Mouse (Mus musculus): Measurements from ENCODE around the gene Syt1. TPM values are rescaled to one million over a fixed set of nuclear protein-coding genes. Genes with fewer than 3 reads are reported as not detected.

Syt1 gene
- polyA plus RNA-seq (2012; rRNA removed) = 0.84 and 1.00 TPM in 2 replicates
- 1.1 and 2.0 TPM in 2 replicates for polyA plus RNA-seq (2014; fragmentation: Nextera tagmentation; extraction: Ambion mirVana)

DNA sequence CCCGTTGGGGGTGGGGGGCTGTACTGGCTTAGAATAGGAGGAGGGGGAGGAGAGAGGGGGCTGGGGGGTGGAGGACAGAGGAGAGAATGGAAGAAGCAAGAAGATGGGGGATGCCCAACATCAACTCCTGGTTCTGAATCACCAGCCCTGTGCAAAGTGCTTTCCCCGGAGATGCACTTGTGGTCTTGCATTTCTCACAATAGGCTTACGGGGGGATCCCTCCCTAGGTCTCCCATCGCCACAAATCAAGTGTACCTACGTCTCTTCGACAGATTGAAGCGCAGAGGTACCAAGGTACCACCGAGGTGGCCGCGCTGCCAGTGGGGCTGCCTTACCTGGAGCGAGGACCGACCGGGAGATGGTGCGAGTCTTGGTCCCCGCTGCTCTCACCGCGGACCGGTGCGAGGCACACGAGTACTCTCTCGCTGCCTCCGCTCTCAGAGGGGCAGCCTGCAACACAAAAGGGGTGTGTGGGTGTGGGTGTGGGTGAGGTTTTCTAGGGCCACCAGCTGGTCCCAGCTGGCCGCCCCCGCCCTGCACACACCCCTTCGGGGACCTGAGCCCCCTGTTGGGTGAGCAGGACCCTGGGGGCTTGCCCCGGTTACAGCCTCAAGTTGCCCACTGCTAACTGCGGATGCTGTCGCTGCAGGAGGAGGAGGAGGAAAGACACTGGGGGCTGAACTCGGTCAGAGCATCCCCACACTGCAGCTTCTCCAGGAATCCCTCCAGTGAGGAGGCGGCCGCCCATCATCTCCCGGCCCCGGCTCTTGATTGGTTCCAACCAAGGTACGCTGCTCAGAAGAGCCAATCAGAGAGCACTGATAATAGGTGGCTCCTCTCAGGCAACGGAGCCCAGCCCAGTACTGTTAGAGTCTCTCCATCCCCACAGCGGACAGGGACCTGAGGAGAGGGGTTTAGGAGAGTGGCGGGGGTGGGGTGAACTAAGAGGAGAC is at the start of gene Syt1:
Syt1 (minus strand) TSS at position 742 of the 953 bp plus-strand sequence.
- under 1% methylated on average over 37 of the region's 37 CpGs for WGBS
- H3K27ac ChIP-seq (replicated peaks; ENCODE audit: low read depth, low read length) = no peak within 1 kb of the TSS
- H3K9ac ChIP-seq (ENCODE audit: low read depth, low read length, severe bottlenecking) = peak within 1 kb of the TSS; percentile 31; the same call in 1 of the 2 replicates
- H3K4me2 ChIP-seq (replicated peaks; ENCODE audit: low read depth, low read length, severe bottlenecking) = peak within 1 kb of the TSS; percentile 88
- TF ChIP-seq POLR2A (IDR thresholded peaks at IDR 0.05; ENCODE audit: borderline replicate concordance, extremely low read depth, insufficient read depth, insufficient read length) = no peak
- peak within 1 kb of the TSS; percentile 43 for H3K4me3 ChIP-seq (replicated peaks; ENCODE audit: low read length)
- H3K36me3 ChIP-seq (ENCODE audit: control insufficient read depth, insufficient read depth, low read length) = no peaks in the 10 kb centered on the region
- ATAC-seq (ENCODE audit: low FRiP score, low read depth) = peak; percentile 94
- peaks cover 33% of the 10 kb centered on the region for H3K27me3 ChIP-seq (ENCODE audit: control insufficient read depth, insufficient read depth, low read length)
- H3K4me1 ChIP-seq (ENCODE audit: control insufficient read depth, insufficient read depth, low read length) = peaks cover 6% of the 10 kb centered on the region
- H3K9me3 ChIP-seq (ENCODE audit: control insufficient read depth, low read length) = no peaks in the 10 kb centered on the region
- DNase-seq (ENCODE audit: low spot score) = peak; percentile 42

DNA sequence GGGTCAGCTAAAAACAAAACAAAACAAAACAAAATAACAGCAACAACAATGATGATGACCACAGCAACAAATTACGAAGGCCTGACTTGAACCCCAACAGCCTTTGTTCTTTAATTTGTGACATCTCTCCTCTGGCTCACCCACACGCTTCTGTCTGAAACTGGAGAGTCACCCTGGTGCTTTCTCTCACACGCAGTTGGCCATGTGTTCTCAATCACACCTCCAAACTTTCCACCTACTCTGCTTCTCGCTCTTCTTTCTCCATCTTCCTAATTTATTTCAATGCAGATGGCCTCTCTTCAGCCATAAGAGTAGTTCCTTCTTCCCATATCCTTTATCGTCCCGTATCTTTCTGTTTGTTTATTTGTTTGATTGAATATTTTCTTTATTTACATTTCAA is 45.7 kb upstream of the Syt1 start:
- Histone ChIP-seq H3K36me3 (ENCODE audit: control insufficient read depth, insufficient read depth, low read length) (no peaks in the 10 kb centered on the region), H3K4me2 (replicated peaks; ENCODE audit: low read depth, low read length, severe bottlenecking) (no peak overlapping the region), H3K27ac (replicated peaks; ENCODE audit: low read depth, low read length) (no peak overlapping the region), H3K4me3 (replicated peaks; ENCODE audit: low read length) (no peak overlapping the region), H3K27me3 (ENCODE audit: control insufficient read depth, insufficient read depth, low read length) (no peaks in the 10 kb centered on the region), H3K9ac (ENCODE audit: low read depth, low read length, severe bottlenecking) (no peak overlapping the region), H3K9me3 (ENCODE audit: control insufficient read depth, low read length) (no peaks in the 10 kb centered on the region), H3K4me1 (ENCODE audit: control insufficient read depth, insufficient read depth, low read length) (no peaks in the 10 kb centered on the region)
- TF ChIP-seq POLR2A (IDR thresholded peaks at IDR 0.05; ENCODE audit: borderline replicate concordance, extremely low read depth, insufficient read depth, insufficient read length) = no peak
- 69% methylated on average over 6 of the region's 6 CpGs for WGBS
- DNase-seq (ENCODE audit: low spot score) (no peak), ATAC-seq (ENCODE audit: low FRiP score, low read depth) (no peak)

DNA sequence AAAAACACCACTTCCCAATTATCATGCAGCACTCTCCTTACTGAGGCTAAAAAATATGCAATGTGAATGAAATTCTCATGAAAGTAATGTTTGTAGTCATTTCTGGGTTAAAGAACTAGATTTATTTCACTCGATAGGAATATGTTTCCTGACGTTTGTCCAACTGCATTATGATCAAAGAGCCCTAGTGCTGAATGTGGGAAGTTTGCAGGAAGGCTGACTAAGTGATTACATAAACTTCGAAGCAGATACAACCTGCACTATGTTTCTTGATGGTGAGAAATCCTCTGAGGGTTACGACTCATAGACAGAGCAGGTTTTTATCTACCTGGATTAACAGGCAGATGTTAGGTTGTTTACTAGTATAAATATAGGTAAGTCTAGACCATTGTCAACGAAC is 36.8 kb upstream of the Syt1 start:
- Histone ChIP-seq H3K4me3 (replicated peaks; ENCODE audit: low read length) (no peak overlapping the region), H3K27ac (replicated peaks; ENCODE audit: low read depth, low read length) (no peak overlapping the region), H3K36me3 (ENCODE audit: control insufficient read depth, insufficient read depth, low read length) (no peaks in the 10 kb centered on the region), H3K4me2 (replicated peaks; ENCODE audit: low read depth, low read length, severe bottlenecking) (no peak overlapping the region), H3K4me1 (ENCODE audit: control insufficient read depth, insufficient read depth, low read length) (no peaks in the 10 kb centered on the region), H3K9me3 (ENCODE audit: control insufficient read depth, low read length) (no peaks in the 10 kb centered on the region), H3K27me3 (ENCODE audit: control insufficient read depth, insufficient read depth, low read length) (no peaks in the 10 kb centered on the region), H3K9ac (ENCODE audit: low read depth, low read length, severe bottlenecking) (no peak overlapping the region)
- TF ChIP-seq POLR2A (IDR thresholded peaks at IDR 0.05; ENCODE audit: borderline replicate concordance, extremely low read depth, insufficient read depth, insufficient read length) = no peak
- DNase-seq (ENCODE audit: low spot score) (no peak), ATAC-seq (ENCODE audit: low FRiP score, low read depth) (no peak)
- 72% methylated on average over 5 of the region's 5 CpGs for WGBS

DNA sequence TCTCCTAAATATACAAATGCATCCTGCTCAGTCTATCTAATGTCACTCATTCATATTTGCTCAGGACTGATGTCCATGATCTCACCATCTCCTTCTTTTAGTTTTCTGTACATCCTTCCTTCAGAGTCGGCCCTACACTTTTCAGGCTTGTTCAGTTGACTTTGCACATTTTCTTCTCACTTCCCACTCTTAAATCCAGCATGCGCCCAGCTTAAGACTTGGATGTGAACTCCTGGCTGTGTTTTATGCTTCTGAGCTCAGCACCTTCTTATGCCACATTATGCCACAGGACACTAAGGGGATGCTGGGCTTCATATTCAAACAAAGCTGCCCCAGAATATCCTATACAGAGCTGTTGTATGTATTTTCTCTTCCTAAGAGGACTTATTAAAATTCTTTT is 36.2 kb upstream of the Syt1 start:
- 64% methylated on average over 2 of the region's 2 CpGs for WGBS
- no peak for TF ChIP-seq POLR2A (IDR thresholded peaks at IDR 0.05; ENCODE audit: borderline replicate concordance, extremely low read depth, insufficient read depth, insufficient read length)
- H3K4me2 ChIP-seq (replicated peaks; ENCODE audit: low read depth, low read length, severe bottlenecking) = no peak overlapping the region
- no peaks in the 10 kb centered on the region for H3K36me3 ChIP-seq (ENCODE audit: control insufficient read depth, insufficient read depth, low read length)
- H3K4me3 ChIP-seq (replicated peaks; ENCODE audit: low read length) = no peak overlapping the region
- H3K4me1 ChIP-seq (ENCODE audit: control insufficient read depth, insufficient read depth, low read length) = no peaks in the 10 kb centered on the region
- no peaks in the 10 kb centered on the region for H3K27me3 ChIP-seq (ENCODE audit: control insufficient read depth, insufficient read depth, low read length)
- DNase-seq (ENCODE audit: low spot score) (no peak), ATAC-seq (ENCODE audit: low FRiP score, low read depth) (no peak)
- H3K27ac ChIP-seq (replicated peaks; ENCODE audit: low read depth, low read length) = no peak overlapping the region
- H3K9me3 ChIP-seq (ENCODE audit: control insufficient read depth, low read length) = no peaks in the 10 kb centered on the region
- H3K9ac ChIP-seq (ENCODE audit: low read depth, low read length, severe bottlenecking) = no peak overlapping the region

DNA sequence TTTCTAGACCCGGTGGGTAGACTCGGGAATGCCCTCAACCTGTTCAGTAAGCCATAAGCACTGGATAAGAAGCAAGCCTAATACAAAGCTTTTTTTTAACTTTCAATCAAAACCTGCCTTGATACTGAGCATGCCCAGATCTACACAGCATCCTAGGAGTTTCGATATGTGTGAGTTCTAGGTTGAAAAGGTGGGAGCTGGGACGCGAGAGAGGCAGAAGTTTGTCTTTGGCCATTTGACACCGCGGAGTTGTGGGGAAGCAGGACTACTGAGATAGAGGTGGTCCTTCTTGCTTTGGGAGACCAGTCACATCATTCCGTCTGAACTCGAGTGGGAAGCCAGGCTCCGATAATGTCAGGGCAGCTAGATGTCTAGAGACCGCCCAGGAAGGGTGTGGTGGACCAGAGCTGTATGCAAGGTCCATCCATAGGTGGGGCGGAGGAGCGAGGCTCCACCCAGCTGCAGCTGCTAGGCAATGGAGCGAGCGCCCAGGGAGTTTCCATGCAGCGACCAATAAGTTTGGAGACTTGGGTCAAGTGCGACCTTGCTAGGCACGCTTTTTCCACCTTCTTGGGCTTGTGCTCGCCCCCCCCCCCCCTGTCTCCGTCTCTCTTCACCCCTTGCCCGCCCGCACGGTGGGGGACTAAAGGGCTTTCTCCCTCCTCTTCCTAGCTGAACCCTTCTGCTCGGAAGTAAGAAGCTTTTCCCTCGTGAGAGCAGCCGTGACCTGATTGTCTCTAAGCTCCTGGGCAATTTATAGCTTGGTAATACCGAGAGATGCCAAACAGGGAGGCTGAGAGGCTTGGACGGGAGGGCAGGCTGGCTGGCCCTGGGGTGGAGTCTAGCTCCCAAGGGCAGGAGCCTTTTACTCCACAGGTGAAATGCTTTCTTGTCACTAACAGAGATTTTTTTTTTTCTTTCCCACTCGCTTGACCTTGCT is 714 bp upstream of the Syt1 start:
- Histone ChIP-seq H3K4me1 (ENCODE audit: control insufficient read depth, insufficient read depth, low read length) (peaks cover 6% of the 10 kb centered on the region), H3K27me3 (ENCODE audit: control insufficient read depth, insufficient read depth, low read length) (peaks cover 33% of the 10 kb centered on the region), H3K4me3 (replicated peaks; ENCODE audit: low read length) (peak overlapping the region; percentile 43), H3K4me2 (replicated peaks; ENCODE audit: low read depth, low read length, severe bottlenecking) (peak overlapping the region; percentile 88), H3K36me3 (ENCODE audit: control insufficient read depth, insufficient read depth, low read length) (no peaks in the 10 kb centered on the region), H3K27ac (replicated peaks; ENCODE audit: low read depth, low read length) (no peak overlapping the region), H3K9me3 (ENCODE audit: control insufficient read depth, low read length) (no peaks in the 10 kb centered on the region), H3K9ac (ENCODE audit: low read depth, low read length, severe bottlenecking) (peak overlapping the region; percentile 12; the same call in 1 of the 2 replicates)
- TF ChIP-seq POLR2A (IDR thresholded peaks at IDR 0.05; ENCODE audit: borderline replicate concordance, extremely low read depth, insufficient read depth, insufficient read length) = no peak
- no peak for DNase-seq (ENCODE audit: low spot score)
- ATAC-seq (ENCODE audit: low FRiP score, low read depth) = peak; percentile 62; the same call in 1 of the 2 replicates
- under 1% methylated on average over 24 of the region's 29 CpGs for WGBS
